Mouse (Mus musculus) thymus, postnatal 36 days (tissue): ENCODE measurements around the gene Fstl1.

Experiments used
- DNase-seq, 2 experiments: peaks; one replicate each; pipeline ENCODE4 v3.0.0; 2022; ENCODE audit warnings: mixed read lengths in 2 of 2

Gene Fstl1

GRCm38 (mm10) chr16:37824778-37825505 lies 48.3 kb downstream of the Fstl1 start:
- no peak for DNase-seq

GRCm38 (mm10) chr16:37826286-37826685 lies 49.6 kb downstream of the Fstl1 start:
- no peak for DNase-seq

- DNase-seq = no peak
These were observed 54.4 kb downstream of the Fstl1 start for GRCm38 (mm10) chr16:37831041-37831440.

DNA sequence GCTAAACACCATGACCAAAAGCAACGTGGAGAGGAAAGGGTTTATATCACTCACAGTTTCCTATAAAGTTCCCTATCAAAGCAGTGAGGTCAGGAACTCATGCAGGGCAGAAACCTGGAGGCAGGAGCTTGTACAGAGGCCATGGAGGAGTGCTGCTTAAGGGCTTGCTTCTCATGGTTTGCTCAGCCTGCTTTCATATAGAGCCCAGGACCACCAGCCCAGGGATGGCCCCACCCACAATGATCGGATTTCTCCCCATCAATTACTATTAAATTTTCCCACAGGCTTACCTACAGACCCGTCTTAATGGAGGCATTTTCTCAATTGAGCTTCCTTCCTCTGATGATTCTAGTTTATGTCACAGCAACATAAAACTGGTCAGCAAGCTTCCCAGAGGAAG lies 60.9 kb downstream of the Fstl1 start:
- no peak for DNase-seq

DNA sequence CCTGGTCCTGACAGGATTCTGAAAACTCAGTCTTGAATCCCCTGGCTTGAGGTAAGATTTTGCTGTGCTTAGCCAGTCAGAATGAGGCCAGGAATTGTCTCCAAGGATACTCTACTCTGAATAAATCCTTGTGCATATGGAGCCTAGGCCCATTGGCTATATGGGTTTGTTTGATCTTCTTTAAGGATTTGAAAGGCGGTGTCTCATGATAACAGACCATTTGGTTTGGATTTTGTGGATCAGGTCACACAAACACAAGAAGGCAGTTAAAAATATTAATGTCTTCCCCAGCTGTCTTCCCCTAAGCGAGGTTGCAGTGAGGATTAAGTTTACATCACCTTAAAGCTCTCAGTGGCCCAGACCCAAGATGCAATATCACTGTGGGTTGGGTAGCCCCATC lies 65.8 kb downstream of the Fstl1 start:
- DNase-seq = no peak

- DNase-seq = no peak
These were observed 67.1 kb downstream of the Fstl1 start for GRCm38 (mm10) chr16:37843740-37844139.

DNA sequence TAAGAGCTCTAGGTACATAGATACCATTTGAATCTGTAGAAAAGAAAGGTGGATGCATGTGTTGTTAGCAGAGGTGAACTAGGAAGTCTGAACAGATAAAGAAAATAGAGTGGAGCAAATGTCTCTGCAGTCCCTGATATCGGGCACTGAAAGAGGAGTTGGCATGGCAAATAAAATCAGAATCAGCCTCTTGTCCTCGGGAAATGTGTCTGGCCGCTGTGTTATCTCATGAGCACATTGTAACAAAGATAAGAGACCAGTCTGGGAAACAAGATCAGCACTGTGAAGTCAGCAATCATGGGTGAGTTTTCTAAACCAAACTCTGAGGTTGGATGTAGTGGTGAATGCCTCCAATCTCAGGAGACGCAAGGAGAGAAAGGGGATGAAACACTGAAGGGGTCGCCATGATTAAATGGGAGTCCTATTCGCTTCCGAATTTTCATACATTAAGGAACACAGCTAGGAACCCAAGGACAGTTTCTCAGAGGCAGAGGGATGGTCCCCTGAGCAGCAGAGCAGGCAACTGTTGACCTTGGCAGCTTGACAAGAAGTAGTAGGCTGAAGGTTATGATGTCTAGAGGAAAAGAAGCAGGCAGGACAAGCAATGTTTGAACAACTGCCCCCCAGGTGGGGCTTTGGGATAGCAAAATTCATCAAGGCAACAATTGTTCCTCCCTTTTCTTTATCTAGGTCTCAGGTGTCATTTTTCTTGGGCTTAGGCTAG lies 68.7 kb downstream of the Fstl1 start:
- no peak for DNase-seq

DNA sequence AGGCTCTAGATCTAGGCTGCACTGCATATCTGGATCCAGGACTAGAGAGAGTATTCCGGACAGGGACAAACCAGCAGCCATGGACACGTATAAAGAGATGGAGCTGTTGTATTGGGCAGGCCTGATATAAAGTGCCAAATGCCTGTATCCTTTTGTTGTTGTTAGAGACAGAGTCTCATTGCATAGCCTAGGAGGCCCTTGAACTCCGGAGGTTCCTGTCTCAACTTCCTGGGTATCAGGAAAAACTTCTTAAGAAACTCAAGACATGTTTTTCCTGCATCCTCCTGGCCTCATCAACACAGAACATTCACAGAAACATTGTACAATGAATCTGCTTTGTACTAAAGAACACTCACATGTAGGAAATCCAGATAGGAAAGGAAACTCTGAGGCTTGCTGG lies 70.4 kb downstream of the Fstl1 start:
- no peak for DNase-seq

- DNase-seq = no peak
These were observed 74.7 kb downstream of the Fstl1 start for GRCm38 (mm10) chr16:37851366-37851765.

DNA sequence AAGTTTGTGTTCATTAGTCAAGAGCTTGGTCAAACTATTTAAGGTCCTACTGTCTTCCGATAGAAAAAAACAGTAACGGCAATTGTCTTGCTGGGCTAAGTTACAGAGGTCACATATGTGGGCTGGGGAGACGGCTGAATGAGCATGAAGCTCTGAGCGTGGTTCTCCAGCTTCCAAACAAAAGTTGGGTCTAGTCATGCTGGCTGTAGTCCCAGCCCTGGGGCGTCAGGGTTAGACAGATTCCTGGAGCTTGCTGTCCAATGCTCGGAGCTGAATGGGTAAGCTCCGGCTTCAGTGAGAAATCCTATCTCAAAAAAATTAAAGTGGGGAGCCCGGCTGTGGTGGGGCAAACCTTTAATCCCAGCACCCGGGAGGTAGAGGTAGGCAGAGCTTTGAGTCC lies 76.6 kb downstream of the Fstl1 start:
- no peak for DNase-seq

DNA sequence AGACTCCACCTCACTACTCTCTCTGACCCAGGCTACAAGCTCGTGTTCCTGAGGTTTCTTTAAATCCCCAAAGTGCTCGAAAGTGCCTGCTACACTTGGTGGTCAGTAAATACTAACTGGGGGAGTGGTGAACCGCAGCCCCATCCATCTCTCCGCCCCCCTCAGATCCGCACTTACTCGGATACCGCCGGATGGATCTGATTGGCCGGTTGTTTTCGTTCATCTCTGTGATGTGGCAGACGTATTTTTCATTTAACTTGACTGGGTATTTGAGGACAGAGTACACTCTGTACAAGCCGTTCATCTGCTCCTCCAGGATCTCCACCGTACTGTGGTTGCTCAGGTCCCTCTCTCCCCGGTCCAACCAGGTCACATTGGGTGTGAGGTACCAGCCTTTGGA lies 77.4 kb downstream of the Fstl1 start:
- no peak for DNase-seq

DNA sequence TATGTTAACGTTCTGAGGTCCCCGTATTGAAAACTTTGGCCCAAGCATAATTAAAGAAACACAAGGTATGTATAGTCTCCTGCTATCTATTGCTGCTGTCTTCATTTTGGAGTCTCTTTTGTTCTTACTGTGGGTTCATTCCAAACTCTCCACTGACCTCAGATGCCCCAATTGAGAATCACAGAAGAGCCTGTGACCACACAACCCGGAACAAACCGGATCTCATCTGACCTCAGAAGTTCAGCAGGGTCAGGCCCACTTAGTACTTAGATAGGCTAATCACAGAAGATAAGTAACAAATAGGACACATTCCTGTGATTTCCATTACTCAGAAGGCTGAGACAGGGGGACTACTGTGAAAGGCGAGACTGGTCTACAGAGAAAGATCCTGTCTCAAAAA lies 77.9 kb downstream of the Fstl1 start:
- DNase-seq = no peak

- DNase-seq = no peak
These were observed 78.9 kb downstream of the Fstl1 start for GRCm38 (mm10) chr16:37855583-37855982.

- no peak for DNase-seq
These were observed 79.7 kb downstream of the Fstl1 start for GRCm38 (mm10) chr16:37856327-37856726.

DNA sequence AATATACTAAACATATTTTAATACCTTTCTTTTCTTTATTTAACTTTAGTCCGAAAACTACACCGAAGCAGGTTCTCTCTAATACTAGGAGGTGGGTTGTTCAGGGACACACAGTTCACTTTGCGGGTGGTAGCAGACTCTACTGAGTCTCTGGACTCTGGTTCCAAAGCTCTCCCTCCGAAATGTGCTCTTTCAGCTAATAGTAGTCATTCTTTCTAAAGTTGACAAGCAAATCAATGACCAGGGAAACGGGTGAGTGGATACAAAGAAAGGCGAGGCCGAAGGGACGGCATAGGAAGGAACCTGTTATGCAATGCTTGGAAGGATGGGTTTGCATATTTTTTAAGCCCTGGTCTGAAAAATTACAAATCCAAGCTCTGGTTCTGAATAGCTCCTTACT lies 80.8 kb downstream of the Fstl1 start:
- no peak for DNase-seq

DNA sequence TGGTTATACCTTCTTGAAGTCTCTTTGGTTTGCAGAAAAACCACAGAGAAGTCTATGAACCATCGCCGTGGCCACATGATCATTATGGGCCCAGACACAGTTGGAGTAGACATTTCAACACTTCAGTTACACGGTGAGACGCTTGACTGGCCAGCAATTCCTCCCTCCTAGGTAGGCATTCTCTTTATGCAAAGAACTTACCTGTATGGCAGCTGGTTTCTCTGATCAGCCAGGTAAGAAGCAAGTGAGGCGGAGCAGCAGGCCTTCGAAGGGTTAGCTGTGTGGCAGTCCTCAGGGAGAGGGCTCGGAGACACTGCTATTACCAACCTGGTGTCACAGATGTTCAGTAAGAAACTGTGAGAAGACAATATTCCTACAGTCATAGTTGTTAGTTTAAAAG lies 83.5 kb downstream of the Fstl1 start:
- no peak for DNase-seq

DNA sequence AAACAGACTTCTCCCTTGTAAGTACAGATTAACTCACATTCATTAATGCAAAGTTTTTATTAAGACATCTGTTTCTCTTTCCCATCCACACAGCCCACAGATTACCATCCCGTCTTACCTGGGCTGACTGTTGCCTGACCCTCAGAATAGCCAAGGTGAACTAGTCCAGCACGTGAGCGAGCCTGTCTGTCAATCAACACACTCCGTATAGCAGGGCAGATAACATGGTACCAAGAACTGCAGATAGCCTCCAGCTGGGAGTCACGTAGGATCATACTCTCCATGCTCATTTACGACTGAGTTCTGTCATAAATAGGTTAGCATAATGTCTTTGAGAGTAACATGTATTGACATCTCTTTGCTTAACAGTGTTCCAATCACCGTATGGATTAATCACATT lies 84.4 kb downstream of the Fstl1 start, which contains the start of gene Gm36028:
Gene Gm36028, minus strand, starts transcription at position 118 of the 400 bp plus-strand sequence.
- DNase-seq = no peak

DNA sequence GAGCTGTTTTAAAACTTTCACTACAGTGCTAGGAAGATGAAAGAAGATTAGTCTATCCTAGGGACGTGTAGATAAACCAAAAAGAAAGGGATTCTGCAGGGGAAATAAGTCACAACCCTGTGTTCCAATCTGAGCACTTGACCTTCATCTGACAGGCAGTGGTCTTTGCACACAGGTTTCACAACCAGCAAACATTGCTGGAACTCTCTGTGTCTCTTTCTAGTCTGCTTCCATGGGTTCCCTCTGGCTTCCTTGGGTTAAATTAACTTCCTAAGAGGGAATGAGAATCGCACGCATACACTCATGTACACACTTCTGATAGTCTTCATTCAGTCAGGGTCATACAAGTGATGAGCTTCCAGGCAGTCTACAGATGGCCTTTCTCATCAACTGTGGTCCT lies 87.2 kb downstream of the Fstl1 start:
- DNase-seq = no peak

GRCm38 (mm10) chr16:37865841-37866240 lies 89.2 kb downstream of the Fstl1 start:
- no peak for DNase-seq

- peak; percentile 86 to 89 for DNase-seq
These were observed 91.3 kb downstream of the Fstl1 start, which contains the start of gene Lrrc58 for GRCm38 (mm10) chr16:37867791-37868505. Gene Lrrc58, plus strand, starts transcription at chr16:37868389.

- peak in 1 of 2 experiments; percentile 58 for DNase-seq
These were observed 92.1 kb downstream of the Fstl1 start for GRCm38 (mm10) chr16:37868506-37869469.

DNA sequence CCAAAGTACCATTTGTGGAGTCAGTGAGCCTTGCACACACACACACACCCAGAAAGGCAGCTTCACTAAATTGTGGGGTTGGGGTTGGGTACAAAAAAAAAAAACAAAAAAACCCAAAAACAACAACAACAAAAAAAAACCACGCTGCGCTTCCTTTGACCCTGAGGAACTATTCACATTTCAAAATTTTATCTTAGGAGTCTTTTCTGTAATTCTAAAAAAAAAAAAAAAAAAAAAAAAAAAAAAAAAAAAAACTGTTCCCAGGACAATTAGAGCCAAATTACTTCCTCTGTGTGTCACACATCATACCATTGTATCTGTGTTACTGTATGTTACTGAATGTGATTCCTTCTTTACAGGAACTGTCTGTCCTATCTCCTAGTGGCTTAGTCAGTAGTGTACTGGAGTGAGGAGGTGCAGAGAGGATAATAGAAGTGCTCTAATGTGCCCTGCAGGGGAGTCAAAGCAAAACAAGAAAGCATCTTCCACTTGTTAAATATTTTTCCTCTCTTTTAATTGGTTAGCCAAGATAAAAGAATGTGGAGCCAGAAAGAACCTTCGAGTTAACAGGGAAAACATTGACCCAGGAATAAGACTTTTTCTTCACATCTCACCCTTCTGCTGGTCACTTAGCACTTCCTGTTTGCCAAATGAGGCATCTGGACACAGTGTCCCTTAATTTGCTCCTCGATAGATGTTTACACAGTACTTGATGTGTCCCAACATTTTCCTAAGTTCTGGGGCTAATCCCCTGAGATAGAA lies 93.0 kb downstream of the Fstl1 start:
- DNase-seq = no peak
